Mouse (Mus musculus) midbrain, embryonic 15.5 days (tissue): ENCODE measurements around the gene Zfp219. TPM values are rescaled to one million over a fixed set of nuclear protein-coding genes. Genes with fewer than 3 reads are reported as not detected.
A peak's percentile ranks its signal among the peaks of the same experiment; 100 is the strongest.

ENCODE experiments used
- ATAC-seq: fragments of 200-750 bp; cut with Nextera tagmentation; replicated peaks from 2 replicates; pipeline ENCODE4 v1.8.0; 2017; ENCODE audit warnings: moderate TSS enrichment
- H3K27ac ChIP-seq: fragments of 300-500 bp; sonication (generic); 2 replicates; pipeline ENCODE4 v1.5.1; 2015; ENCODE audit warnings: mild to moderate bottlenecking, inconsistent platforms
- H3K27me3 ChIP-seq: fragments of 300-500 bp; sonication (generic); replicated peaks from 2 replicates; pipeline ENCODE4 v1.6.1; 2015; ENCODE audit warnings: inconsistent platforms
- H3K36me3 ChIP-seq: fragments of 300-500 bp; sonication (generic); replicated peaks from 2 replicates; pipeline ENCODE4 v1.6.1; 2015; ENCODE audit warnings: inconsistent platforms
- H3K4me1 ChIP-seq: fragments of 300-500 bp; sonication (generic); 2 replicates; pipeline ENCODE4 v1.6.1; 2015; ENCODE audit warnings: inconsistent platforms
- H3K4me2 ChIP-seq: fragments of 300-500 bp; sonication (generic); 2 replicates; pipeline ENCODE4 v1.6.1; 2015; ENCODE audit warnings: inconsistent platforms, mild to moderate bottlenecking, moderate library complexity
- H3K4me3 ChIP-seq: fragments of 300-500 bp; sonication (generic); 2 replicates; pipeline ENCODE4 v1.5.1; 2015; ENCODE audit warnings: mild to moderate bottlenecking, inconsistent platforms
- H3K9ac ChIP-seq: fragments of 300-500 bp; sonication (generic); 2 replicates; pipeline ENCODE4 v1.6.1; 2015; ENCODE audit warnings: mild to moderate bottlenecking, inconsistent platforms
- H3K9me3 ChIP-seq: fragments of 300-500 bp; sonication (generic); 2 replicates; pipeline ENCODE4 v1.6.1; 2016; ENCODE audit warnings: inconsistent platforms
- WGBS: fragments of 180-500 bp; shearing (Covaris S2); methylation state at CpG from one replicate; pipeline ENCODE4 v1.1.7; 2015; ENCODE audit warnings: mixed read lengths; 5-methylcytosine and 5-hydroxymethylcytosine counted together
- polyA plus RNA-seq: library from polyadenylated mRNA; unstranded; fragments of >200 nt; fragmentation: Nextera tagmentation; extraction: Ambion mirVana; gene quantifications from 2 replicates; pipeline ENCODE4 v1.2.1, GENCODE M21; 2015

Zfp219 gene
- polyA plus RNA-seq, 1 experiment from 2014 or later, result 45.9 TPM

GRCm38 (mm10) chr14:51989461-51989970 lies 31.0 kb downstream of the Zfp219 start:
- Histone ChIP-seq H3K9ac (no peak overlapping the region), H3K27ac (0 out of 2 replicates have a peak overlapping the region, but pooled peaks have one; percentile 12), H3K9me3 (no peaks in the 10 kb centered on the region), H3K4me2 (no peak overlapping the region), H3K4me1 (peaks cover 34% of the 10 kb centered on the region), H3K27me3 (no peaks in the 10 kb centered on the region), H3K4me3 (no peak overlapping the region), H3K36me3 (peaks cover 47% of the 10 kb centered on the region)
- 63% methylated on average over 12 of the region's 12 CpGs for WGBS
- no peak for ATAC-seq

DNA sequence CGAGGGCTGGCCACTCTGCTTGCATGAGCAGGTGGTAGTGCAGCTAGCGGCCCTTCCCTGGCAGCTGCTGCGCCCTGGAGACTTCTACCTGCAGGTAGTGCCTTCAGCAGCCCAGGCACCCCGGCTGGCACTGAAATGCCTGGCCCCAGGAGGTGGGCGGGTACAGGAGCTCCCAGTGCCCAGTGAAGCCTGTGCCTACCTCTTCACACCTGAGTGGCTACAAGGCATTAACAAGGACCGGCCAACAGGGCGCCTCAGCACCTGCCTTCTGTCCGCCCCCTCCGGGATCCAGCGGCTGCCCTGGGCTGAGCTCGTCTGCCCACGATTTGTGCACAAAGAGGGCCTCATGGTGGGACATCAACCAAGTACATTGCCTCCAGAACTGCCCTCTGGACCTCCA lies 31.8 kb downstream of the Zfp219 start:
- ATAC-seq, result no peak
- H3K27me3 ChIP-seq, result no peaks in the 10 kb centered on the region
- no peak overlapping the region for H3K27ac ChIP-seq
- H3K36me3 ChIP-seq, result peaks cover 40% of the 10 kb centered on the region
- H3K4me2 ChIP-seq, result no peak overlapping the region
- peaks cover 38% of the 10 kb centered on the region for H3K4me1 ChIP-seq
- H3K4me3 ChIP-seq, result no peak overlapping the region
- 74% methylated on average over 12 of the region's 12 CpGs for WGBS
- H3K9ac ChIP-seq, result no peak overlapping the region
- H3K9me3 ChIP-seq, result no peaks in the 10 kb centered on the region

- no peak overlapping the region for H3K4me3 ChIP-seq
- no peaks in the 10 kb centered on the region for H3K27me3 ChIP-seq
- H3K9ac ChIP-seq, result no peak overlapping the region
- H3K27ac ChIP-seq, result no peak overlapping the region
- no peak overlapping the region for H3K4me2 ChIP-seq
- H3K9me3 ChIP-seq, result no peaks in the 10 kb centered on the region
- WGBS, result 95% methylated on average over 6 of the region's 6 CpGs
- ATAC-seq, result no peak
- H3K4me1 ChIP-seq, result peaks cover 43% of the 10 kb centered on the region
- peaks cover 37% of the 10 kb centered on the region for H3K36me3 ChIP-seq
Measured at GRCm38 (mm10) chr14:51987177-51987576, 33.4 kb downstream of the Zfp219 start.

DNA sequence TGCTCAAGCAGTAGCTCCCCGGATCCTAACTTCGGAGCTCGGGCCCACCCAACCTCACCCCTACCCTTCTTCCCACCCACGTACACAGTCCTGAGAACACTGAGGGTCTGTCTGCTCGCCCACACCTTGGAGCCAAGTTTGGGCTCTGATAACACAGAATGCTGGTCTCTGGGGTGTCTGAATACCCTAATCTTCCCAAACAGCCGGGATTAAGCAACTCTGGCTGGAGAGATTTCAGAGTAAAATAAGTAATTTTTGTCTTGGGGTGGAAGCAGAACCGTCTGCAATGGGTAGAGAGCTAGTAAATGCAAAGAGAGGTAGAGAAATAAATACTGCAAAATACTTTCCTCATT lies 34.4 kb downstream of the Zfp219 start:
- no peaks in the 10 kb centered on the region for H3K27me3 ChIP-seq
- no peak for ATAC-seq

DNA sequence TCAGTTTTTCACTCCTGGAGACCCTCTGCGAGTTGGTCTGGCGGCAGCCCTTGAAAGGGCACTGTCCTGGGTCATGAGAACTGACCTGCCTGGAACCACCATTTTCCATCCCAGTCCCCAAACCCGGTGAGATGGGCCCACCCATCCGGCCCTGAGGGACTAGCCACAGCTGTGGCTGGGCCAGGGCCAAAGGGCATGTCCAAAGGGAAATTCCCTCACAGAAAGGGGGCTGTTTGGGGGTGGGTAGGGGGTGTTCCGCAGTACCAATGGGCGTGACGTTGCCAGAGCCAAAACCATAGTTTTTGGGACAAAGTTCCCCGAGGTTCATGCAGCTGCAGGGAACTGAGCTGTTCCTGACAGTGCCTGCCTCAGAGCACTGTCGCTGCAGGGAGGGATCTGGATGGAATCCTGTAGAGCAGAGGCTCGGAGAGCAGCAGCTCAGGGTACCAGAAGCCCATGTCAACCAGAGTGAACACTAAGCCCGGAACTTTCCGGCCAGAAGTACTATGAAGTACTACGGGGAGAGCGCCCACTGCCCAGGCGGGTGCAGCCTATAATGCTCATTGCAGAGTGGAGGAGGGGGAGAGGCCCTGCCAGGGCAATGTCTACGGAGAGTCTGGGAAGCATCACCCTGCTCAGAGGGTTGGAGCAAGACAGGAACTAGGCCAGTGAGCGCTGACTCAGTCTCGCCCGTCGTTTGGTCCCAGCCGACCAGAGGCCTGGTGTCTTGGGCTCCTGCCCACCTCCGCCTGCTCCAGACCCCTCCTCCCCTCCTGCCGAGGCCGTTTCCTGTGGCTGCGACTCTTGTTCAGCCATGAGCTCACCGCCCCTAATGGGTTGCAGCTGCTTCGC lies 35.0 kb downstream of the Zfp219 start:
- no peaks in the 10 kb centered on the region for H3K9me3 ChIP-seq
- peak overlapping the region; percentile 95 for H3K9ac ChIP-seq
- H3K4me3 ChIP-seq, result peak overlapping the region; percentile 77
- no peaks in the 10 kb centered on the region for H3K27me3 ChIP-seq
- H3K27ac ChIP-seq, result peak overlapping the region; percentile 92
- H3K4me2 ChIP-seq, result peak overlapping the region; percentile 83
- WGBS, result under 1% methylated on average over 27 of the region's 27 CpGs
- peaks cover 43% of the 10 kb centered on the region for H3K4me1 ChIP-seq
- peaks cover 21% of the 10 kb centered on the region for H3K36me3 ChIP-seq
- ATAC-seq, result peak; percentile 60

More for the DNA sequence above, 34.4 kb downstream of the Zfp219 start:
- peaks cover 43% of the 10 kb centered on the region for H3K4me1 ChIP-seq
- peak overlapping the region; percentile 83 for H3K4me2 ChIP-seq
- peaks cover 27% of the 10 kb centered on the region for H3K36me3 ChIP-seq
- peak overlapping the region; percentile 77 for H3K4me3 ChIP-seq
- peak overlapping the region; percentile 95 for H3K9ac ChIP-seq
- H3K9me3 ChIP-seq, result no peaks in the 10 kb centered on the region
- peak overlapping the region; percentile 92 for H3K27ac ChIP-seq
- 1% methylated on average over 7 of the region's 7 CpGs for WGBS

- Histone ChIP-seq H3K4me1 (peaks cover 43% of the 10 kb centered on the region), H3K27ac (peak within 1 kb of the TSS; percentile 92), H3K4me2 (peak within 1 kb of the TSS; percentile 83), H3K4me3 (peak within 1 kb of the TSS; percentile 77), H3K9me3 (no peaks in the 10 kb centered on the region), H3K27me3 (no peaks in the 10 kb centered on the region), H3K36me3 (peaks cover 11% of the 10 kb centered on the region; the same call in 1 of the 2 replicates), H3K9ac (peak within 1 kb of the TSS; percentile 95)
- WGBS, result under 1% methylated on average over 50 of the region's 74 CpGs
- peak; percentile 92 for ATAC-seq
Measured at GRCm38 (mm10) chr14:51984247-51985231, 36.0 kb downstream of the Zfp219 start, which contains the start of gene Arhgef40. Gene Arhgef40, plus strand, starts transcription at chr14:51984719.

GRCm38 (mm10) chr14:51983855-51984246 lies 36.7 kb downstream of the Zfp219 start:
- H3K27me3 ChIP-seq, result no peaks in the 10 kb centered on the region
- peak overlapping the region; percentile 92 for H3K27ac ChIP-seq
- H3K4me2 ChIP-seq, result peak overlapping the region; percentile 83
- 4% methylated on average over 10 of the region's 10 CpGs for WGBS
- peak overlapping the region; percentile 95 for H3K9ac ChIP-seq
- H3K9me3 ChIP-seq, result no peaks in the 10 kb centered on the region
- H3K4me1 ChIP-seq, result peaks cover 36% of the 10 kb centered on the region
- no peak for ATAC-seq
- H3K4me3 ChIP-seq, result peak overlapping the region; percentile 77
- H3K36me3 ChIP-seq, result 0 out of 2 replicates have a peak, but pooled peaks cover 5% of the 10 kb centered on the region

- Histone ChIP-seq H3K4me1 (peaks cover 33% of the 10 kb centered on the region), H3K36me3 (0 out of 2 replicates have a peak, but pooled peaks cover 4% of the 10 kb centered on the region), H3K9ac (peak overlapping the region; percentile 95), H3K27me3 (no peaks in the 10 kb centered on the region), H3K4me3 (peak overlapping the region; percentile 77; the same call in 1 of the 2 replicates), H3K27ac (no peak overlapping the region), H3K4me2 (peak overlapping the region; percentile 83), H3K9me3 (no peaks in the 10 kb centered on the region)
- ATAC-seq, result no peak
- WGBS, result 49% methylated on average over 4 of the region's 4 CpGs
Measured at GRCm38 (mm10) chr14:51983251-51983650, 37.3 kb downstream of the Zfp219 start.

GRCm38 (mm10) chr14:51979252-51979651 lies 41.3 kb downstream of the Zfp219 start:
- peaks cover 10% of the 10 kb centered on the region for H3K4me1 ChIP-seq
- H3K27ac ChIP-seq, result no peak overlapping the region
- H3K36me3 ChIP-seq, result no peaks in the 10 kb centered on the region
- no peak for ATAC-seq
- no peak overlapping the region for H3K9ac ChIP-seq
- 89% methylated on average over 3 of the region's 3 CpGs for WGBS
- H3K4me2 ChIP-seq, result no peak overlapping the region
- H3K4me3 ChIP-seq, result no peak overlapping the region
- H3K27me3 ChIP-seq, result no peaks in the 10 kb centered on the region
- no peaks in the 10 kb centered on the region for H3K9me3 ChIP-seq

DNA sequence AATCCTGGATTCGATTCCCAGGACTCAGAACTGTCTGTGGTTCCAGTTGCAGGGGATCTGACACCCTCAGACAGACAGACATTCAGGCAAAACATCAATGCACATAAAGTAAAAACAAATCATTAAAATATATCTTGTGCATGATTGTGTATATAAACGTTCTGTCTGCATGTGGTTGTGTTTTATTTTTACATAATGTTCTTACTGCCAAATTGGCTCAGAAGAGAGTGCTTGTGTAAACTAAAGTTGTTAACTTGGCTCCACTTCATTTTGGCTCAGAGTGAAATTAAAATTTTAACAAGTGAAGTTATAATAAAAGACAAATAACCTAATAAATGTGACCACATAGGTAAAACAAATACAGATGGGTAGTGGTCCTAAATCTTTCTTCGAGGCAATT lies 53.1 kb downstream of the Zfp219 start:
- ATAC-seq, result no peak
- H3K27ac ChIP-seq, result no peak overlapping the region
- H3K36me3 ChIP-seq, result no peaks in the 10 kb centered on the region
- H3K9ac ChIP-seq, result no peak overlapping the region
- no peaks in the 10 kb centered on the region for H3K27me3 ChIP-seq
- no peak overlapping the region for H3K4me3 ChIP-seq
- no peaks in the 10 kb centered on the region for H3K9me3 ChIP-seq
- no peak overlapping the region for H3K4me2 ChIP-seq
- H3K4me1 ChIP-seq, result no peaks in the 10 kb centered on the region
- 88% methylated on average over 3 of the region's 3 CpGs for WGBS

DNA sequence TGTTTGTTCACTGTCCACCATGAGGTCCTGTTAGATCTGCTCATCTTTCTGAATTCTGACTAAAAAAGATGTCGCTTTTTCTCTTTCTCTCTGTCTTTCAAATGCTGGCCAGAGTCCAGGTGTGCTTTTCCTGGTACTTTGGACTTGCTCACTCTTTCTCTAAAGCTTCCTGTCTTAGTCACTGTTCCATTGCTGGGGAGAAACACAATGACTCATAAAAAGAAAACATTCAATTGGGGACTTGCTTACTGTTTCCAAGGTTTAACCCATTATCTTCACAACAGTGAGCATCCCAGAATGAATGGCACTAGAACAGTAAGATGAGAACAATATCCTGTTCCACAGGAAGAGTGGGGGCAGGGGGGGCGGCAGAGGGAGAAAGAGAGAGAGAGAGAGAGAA lies 60.2 kb downstream of the Zfp219 start:
- H3K4me3 ChIP-seq, result no peak overlapping the region
- H3K27ac ChIP-seq, result no peak overlapping the region
- H3K36me3 ChIP-seq, result no peaks in the 10 kb centered on the region
- H3K27me3 ChIP-seq, result no peaks in the 10 kb centered on the region
- H3K4me1 ChIP-seq, result no peaks in the 10 kb centered on the region
- ATAC-seq, result no peak
- H3K9ac ChIP-seq, result no peak overlapping the region
- no peaks in the 10 kb centered on the region for H3K9me3 ChIP-seq
- H3K4me2 ChIP-seq, result no peak overlapping the region
- 98% methylated on average over 2 of the region's 2 CpGs for WGBS
